Mouse (Mus musculus) embryo, embryonic 11.5 days (tissue): ENCODE measurements around the gene Krt2.

Source experiments
- DNase-seq: peaks from one replicate; pipeline ENCODE4 v3.0.0-alpha.2; 2012; ENCODE audit warnings: low read depth, low spot score

Gene Krt2

DNA sequence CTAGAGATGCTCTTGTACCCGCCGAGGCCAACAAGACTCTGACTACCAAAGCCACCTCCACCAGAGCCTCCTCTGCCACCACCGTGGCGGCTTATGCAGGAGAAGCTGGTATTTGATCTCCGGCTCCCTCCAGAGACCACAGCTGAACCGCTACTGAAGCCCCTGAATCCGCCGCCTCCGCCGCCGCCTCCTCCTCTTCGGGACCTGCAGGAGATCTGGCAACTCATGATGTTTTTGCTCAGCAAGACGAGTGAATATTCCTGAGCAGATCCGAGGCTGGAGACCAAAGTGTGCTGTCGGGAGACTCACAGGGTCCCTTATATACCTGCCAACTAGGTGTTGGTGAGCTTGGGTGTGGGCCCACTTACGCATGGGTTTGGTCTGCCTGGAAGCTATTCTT is at the start of gene Krt2:
TSS of gene Krt2 (minus strand) at position 295 of the 400 bp plus-strand sequence.
- DNase-seq, result no peak

GRCm38 (mm10) chr15:101866754-101867153 is 48.8 kb upstream of the Krt2 start:
- DNase-seq, result no peak

DNA sequence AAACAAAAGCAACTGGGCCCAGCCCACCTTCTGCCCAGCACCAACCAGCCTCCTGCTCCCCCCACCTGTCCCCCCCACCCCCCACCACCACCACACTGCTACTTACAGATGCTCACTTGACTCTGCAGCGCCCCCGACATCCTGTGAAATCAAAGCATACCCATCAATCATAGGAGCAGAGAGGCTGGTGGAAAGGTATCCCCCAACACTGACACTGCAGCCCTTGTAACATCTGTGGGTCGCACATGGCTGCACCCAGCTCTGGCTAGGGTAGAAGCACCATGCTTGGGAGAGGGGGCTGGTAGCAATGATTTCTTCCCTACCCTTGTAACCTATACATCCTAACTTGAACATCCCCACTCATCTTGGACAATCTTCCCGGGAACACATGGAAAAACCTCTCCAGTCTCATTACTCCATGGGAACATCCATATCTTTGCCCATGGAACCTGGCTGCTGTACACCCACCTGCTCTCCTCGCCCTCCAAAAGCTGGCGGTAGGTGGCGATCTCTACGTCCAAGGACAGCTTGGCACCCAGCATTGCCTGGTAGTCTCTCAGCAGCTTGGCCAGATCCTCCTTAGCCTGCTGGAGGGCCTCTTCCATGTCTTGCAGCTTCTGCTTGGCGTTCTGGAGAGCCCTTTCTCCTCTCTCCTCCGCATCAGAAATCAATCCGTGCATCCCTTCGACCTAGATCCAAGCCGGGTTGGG is 42.6 kb upstream of the Krt2 start:
- DNase-seq, result no peak

- DNase-seq, result no peak
These were observed 41.8 kb upstream of the Krt2 start for GRCm38 (mm10) chr15:101859735-101860170.

GRCm38 (mm10) chr15:101858673-101859425 is 40.9 kb upstream of the Krt2 start:
- no peak for DNase-seq

DNA sequence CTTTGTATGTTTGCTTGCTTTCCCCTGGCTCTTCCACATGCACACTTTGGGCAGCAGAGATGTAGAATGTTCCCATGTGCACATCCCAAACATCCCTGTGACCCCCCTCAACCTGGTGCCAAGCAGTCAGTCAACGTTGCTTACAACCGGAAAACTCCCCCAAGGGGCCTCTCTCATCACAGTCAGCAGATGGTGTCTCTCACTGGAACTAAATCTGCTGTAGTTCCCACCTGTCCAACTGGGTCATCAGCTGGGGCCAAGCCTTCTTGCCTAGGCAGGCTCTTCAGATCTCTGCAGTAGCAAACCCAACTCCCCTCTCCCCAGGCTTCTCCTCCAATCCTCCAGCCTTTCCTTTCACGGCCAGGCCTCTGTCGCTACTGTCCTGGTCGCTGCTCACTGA is 38.7 kb upstream of the Krt2 start:
- DNase-seq, result no peak

DNA sequence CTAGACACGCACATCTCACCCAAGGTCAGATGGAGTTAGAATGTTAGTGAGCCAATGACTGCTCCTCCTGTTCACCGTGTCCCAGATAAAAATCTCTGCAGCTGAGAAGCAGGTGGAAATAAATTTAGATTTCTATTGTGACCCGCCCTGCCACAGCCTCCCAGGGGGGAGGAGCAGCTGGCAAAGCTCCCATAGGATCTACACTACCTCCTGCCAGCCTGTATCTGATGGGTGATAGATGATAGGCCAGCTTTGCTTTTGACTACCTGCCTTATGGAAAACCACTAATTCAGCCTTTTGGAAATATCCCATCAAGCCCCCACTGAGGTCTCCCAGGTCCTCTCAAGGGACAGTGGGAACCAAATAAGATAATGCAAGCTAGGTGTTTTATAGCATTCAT is 37.8 kb upstream of the Krt2 start:
- no peak for DNase-seq

- DNase-seq, result no peak
These were observed 36.3 kb upstream of the Krt2 start for GRCm38 (mm10) chr15:101854294-101854693.

DNA sequence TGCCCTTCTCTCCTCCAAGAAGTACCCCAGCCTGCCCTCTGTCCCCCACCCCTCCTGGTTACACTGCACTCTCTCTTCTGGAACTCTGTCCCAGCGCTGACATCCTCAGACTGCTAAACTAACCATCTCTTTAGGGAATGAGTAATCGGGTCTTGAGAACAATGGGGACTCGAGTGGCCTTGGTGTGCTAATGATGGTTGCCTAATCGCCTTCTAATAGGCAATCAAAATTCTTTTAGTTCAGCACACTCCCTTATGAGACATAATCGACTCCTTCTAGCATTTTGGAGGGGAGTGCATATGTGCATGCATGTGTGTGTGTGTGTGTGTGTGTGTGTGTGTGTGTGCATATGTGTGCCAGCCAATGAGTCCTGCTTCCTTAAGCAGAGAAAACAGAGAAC is 34.6 kb upstream of the Krt2 start:
- DNase-seq, result no peak

DNA sequence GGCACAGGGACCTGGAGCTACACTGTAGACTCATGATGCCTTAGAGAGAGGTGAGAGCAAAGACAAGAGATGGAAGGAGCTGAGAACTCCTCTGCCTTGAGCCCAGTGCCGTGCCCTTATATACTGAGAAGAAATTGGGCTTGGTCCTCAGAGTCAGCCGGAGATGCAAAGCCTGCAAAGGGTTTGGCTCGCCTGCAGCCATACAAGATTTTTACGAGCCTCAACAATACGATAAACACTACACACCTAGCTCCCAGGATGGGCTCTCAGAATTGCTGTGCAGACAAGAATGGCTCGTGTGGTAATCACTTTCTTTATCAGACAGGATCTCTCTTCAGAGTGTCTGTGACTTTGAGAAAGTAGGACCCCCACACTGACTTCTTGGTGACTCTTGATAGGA is 32.7 kb upstream of the Krt2 start, which contains the start of gene Krt1:
TSS of gene Krt1 (minus strand) at position 101 of the 400 bp plus-strand sequence.
- DNase-seq, result no peak

- no peak for DNase-seq
These were observed 28.0 kb upstream of the Krt2 start for GRCm38 (mm10) chr15:101845971-101846403.

DNA sequence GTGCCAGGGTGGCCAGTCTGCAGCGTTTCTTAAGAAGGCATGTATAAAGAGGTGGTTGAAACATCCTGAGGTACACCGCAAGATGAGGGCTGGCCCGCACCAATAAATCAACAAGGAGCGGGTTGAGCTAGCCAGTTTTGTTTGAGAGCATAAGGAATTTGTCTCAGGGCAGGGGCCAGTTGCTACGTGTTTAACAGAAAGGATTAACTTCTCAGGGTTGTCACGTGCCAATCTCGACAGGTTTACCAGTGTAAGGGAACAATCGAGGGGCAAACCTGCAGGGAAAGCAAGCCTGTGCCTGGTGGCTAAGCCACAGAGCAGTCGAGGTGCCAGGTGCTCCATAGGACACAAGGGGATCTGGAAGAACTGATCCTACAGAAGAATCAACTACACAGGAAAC is 25.2 kb upstream of the Krt2 start:
- no peak for DNase-seq

DNA sequence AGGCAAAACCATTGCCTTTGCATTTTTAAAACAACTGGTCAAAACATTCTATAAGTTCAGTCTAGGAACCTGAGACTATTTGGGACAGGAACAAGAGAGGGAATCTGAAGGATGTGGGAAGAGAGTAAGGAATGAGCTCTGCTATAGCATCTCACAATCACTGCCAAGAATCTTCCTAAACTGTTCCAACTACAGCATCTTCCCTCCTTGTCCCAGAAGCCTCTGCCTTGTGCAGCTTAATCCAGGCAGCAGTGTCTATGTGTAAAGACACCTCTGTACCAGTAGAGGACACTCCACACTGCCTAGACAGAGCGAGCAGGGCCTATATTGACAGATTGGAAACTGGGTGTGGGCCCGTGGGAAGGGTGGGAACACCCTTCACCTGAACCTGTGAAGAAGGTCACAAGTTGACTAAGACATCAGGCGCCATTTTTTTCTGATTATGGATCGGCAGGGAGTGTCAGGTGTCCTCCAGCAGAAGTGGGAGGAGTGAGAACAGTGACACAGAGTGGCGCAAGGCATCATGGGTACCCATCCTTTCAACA is 16.9 kb upstream of the Krt2 start:
- DNase-seq, result no peak

DNA sequence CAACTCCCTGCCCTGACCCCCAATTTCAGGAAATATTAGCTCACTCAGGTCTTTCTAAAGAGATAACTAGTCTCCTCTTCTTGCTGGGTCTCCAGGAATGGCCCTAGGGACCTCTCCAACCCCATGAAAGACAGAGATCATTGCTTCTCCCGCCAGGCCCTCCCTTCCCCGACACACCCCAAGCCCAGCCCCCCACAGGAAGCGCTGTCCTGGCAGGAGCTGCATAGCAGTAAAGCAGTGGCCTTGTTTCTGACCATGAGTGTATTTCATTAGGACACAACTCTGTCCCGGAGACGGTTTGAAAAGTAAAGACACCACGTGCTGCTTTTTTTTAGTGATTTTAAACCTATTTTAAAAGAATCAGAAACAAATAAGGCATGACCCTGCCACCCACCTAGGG is 15.2 kb upstream of the Krt2 start:
- no peak for DNase-seq

GRCm38 (mm10) chr15:101829441-101829840 is 11.5 kb upstream of the Krt2 start:
- DNase-seq, result no peak

DNA sequence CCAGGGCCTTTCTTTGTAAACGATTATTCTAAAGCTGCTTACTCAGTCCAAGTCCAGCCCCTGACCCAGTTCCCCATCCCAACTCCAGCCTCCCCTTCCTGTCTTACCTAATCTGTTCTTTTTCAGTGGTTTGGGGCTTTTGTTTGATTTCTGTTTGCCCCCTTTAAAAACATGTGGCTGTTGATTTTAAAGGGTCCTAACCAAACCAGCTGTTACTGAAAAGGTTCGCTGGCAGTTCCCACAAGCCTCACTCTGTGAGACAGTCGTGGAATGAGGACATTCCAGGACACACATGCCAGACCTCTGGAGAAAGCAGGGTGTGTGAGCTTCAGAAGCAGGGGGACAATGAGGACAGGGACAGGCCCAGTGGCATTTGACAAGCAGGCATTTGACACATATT is 3.8 kb upstream of the Krt2 start:
- DNase-seq, result no peak

GRCm38 (mm10) chr15:101803052-101803822 is 14.7 kb downstream of the Krt2 start:
- no peak for DNase-seq

DNA sequence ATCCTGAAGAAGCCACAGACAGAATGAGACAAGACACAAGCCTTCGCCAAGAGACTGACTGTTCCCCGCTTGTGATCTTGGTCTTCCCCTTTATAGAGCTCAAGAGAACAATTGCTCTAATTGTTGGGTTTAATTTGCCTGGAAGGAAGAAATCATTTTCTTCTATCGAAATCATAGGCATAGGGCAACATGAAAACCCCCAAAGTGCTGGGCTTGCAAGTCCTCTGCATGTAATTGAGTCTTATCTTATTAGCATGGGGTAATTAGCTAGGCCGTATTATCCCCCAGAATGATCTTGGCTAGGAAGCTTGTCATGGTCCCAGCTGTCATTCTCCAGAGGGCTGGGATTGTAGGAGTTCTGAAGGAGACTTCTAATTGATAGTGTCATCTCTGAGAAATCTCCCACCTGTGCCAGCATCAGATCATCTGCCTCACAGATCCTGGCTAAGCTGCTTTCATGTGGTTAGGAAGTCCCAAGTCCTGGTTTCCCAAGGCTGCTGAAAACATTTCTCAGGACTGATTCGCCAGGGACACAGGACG is 15.6 kb downstream of the Krt2 start, which contains the start of gene Krt73:
TSS of gene Krt73 (minus strand) at position 51 of the 540 bp plus-strand sequence.
- DNase-seq, result no peak

GRCm38 (mm10) chr15:101790867-101791266 is 27.1 kb downstream of the Krt2 start:
- DNase-seq, result no peak

DNA sequence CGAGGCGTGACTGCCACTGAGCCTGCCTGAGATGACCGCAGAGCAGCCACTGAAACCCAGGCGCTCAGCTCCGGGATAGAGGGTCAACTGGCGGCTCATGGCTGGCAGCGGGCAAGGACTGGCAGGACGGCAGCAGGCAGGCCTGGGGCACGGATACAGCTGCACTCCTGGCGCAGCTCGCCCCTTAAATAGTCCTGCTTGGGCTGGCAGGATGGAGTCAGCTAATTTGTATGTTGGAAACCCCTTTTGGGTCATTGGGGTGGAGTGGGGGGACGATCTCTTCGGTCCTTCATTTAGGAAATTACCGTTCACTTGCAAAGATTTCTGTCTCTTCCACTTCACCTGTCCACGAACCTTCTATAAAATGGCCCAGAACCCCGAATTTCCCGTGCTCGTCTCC is 31.6 kb downstream of the Krt2 start, which contains the start of gene Krt72:
TSS of gene Krt72 (minus strand) at position 101 of the 400 bp plus-strand sequence.
- no peak for DNase-seq

- DNase-seq, result no peak
These were observed 44.5 kb downstream of the Krt2 start for GRCm38 (mm10) chr15:101773420-101773819.
